Mouse (Mus musculus): Measurements from ENCODE around the gene Clcn1. TPM values are rescaled to one million over a fixed set of nuclear protein-coding genes. Genes with fewer than 3 reads are reported as not detected.
A peak's percentile ranks its signal among the peaks of the same experiment; 100 is the strongest.

Clcn1 gene
- polyA plus RNA-seq, 1 experiment from 2014 or later, result 0.59 TPM

DNA sequence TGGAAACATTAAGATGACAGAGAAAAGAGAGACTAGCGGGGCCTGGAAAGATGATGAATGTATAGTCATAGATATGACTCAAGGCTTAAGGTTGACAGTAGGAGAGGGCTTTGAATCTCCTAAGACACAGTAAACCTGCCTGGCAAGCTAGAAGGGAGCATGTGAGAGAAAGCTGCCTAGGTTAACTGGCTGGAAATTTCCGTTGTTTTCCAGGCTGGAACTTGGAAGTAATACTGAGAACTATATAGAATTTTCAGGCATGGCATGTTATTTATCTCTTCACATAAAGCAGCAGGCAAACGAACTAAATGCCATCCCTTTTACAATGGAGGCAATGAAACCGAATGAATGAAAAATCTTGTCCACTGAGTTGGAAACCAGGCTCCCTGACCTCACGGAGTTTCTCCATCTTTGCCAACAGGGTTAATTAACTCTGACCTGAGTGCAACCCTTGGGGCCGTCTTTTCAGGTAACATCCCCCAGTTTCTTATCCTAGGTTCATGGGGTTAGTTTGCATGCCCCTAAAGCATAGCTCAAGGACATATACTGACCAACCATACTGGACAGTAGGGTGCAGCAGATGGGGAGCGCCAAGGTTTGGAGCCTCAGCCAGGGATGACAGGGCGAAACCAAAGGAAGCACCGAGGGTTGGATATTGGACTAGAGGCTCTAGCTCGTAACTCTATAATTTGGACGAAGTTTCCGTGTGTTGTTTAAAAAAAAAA lies 62.0 kb downstream of the Clcn1 start:
- H3K36me3 ChIP-seq, result peaks cover 25% of the 10 kb centered on the region
- H3K4me1 ChIP-seq, result peaks cover 35% of the 10 kb centered on the region
- 37% methylated on average over 12 of the region's 12 CpGs for WGBS
- DNase-seq (ENCODE audit: low spot score), result no peak
- peak overlapping the region; percentile 96; the same call in 1 of the 2 replicates for H3K27ac ChIP-seq
- peak overlapping the region; percentile 97 for H3K4me3 ChIP-seq
- H3K27me3 ChIP-seq (ENCODE audit: insufficient read depth, poor library complexity, severe bottlenecking), result no peaks in the 10 kb centered on the region
- no peaks in the 10 kb centered on the region for H3K9me3 ChIP-seq

DNA sequence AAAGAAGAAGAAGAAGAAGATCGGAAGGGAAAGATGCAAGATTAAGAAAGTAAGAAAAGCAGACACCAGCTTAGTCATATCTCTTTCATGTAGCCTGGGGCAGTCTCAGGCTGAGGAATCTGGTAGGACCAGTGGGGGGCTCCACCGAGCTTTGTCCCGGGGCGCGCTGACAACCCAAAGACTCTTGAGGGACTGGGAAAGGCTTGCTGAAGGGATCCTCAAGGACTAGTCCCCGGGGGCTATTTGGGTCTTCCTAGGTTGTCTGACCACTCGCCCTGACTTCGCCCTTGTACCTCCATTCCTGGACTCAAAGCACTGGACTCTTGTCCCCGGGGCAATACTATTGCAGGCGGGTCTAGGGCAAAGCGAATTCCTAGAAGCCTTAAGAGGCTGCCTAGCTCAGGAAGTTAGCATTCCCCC lies 62.5 kb downstream of the Clcn1 start:
- Histone ChIP-seq H3K27ac (peak overlapping the region; percentile 96), H3K4me3 (peak overlapping the region; percentile 97), H3K27me3 (ENCODE audit: insufficient read depth, poor library complexity, severe bottlenecking) (no peaks in the 10 kb centered on the region), H3K4me1 (peaks cover 40% of the 10 kb centered on the region), H3K36me3 (peaks cover 31% of the 10 kb centered on the region), H3K9me3 (no peaks in the 10 kb centered on the region)
- peak; percentile 92 for DNase-seq (ENCODE audit: low spot score)
- 2% methylated on average over 11 of the region's 11 CpGs for WGBS

DNA sequence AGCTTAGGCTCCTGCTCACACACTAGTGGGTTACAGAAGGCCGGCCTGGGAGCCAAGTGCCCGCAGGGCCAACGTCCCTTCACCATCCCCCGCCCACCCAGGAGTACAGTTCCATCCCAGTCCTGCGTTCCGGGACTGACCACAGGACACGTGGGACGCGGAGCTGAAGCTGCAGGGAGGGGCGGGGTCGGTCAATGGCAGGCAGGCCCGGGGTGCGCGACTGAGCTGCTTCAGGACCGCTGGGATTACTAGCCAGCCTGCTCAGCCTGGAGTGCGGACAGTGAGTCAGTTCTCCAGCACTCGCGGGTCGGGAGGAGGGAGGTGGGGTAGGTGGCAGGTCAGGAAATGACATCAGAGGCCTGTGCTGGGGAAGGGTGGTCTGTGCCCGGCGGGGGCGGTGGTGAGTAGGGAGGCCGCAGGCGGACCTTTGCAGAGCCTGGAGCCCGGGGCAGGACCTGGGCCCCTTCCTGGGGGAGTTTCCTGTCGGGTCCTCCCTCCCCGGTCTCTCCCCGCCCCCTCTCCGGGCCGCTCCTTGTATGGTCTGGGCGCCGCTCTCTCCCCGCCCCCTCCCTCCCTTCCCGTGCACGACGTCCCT lies 63.0 kb downstream of the Clcn1 start, which contains the start of gene Zyx:
Gene Zyx (plus strand): TSS at position 205 of the 595 bp plus-strand sequence.
- Histone ChIP-seq H3K4me3 (peak within 1 kb of the TSS; percentile 97), H3K9me3 (no peaks in the 10 kb centered on the region), H3K27me3 (ENCODE audit: insufficient read depth, poor library complexity, severe bottlenecking) (no peaks in the 10 kb centered on the region), H3K27ac (peak within 1 kb of the TSS; percentile 96), H3K4me1 (peaks cover 45% of the 10 kb centered on the region), H3K36me3 (peaks cover 33% of the 10 kb centered on the region)
- 0% methylated on average over 29 of the region's 36 CpGs for WGBS
- peak; percentile 98 for DNase-seq (ENCODE audit: low spot score)

DNA sequence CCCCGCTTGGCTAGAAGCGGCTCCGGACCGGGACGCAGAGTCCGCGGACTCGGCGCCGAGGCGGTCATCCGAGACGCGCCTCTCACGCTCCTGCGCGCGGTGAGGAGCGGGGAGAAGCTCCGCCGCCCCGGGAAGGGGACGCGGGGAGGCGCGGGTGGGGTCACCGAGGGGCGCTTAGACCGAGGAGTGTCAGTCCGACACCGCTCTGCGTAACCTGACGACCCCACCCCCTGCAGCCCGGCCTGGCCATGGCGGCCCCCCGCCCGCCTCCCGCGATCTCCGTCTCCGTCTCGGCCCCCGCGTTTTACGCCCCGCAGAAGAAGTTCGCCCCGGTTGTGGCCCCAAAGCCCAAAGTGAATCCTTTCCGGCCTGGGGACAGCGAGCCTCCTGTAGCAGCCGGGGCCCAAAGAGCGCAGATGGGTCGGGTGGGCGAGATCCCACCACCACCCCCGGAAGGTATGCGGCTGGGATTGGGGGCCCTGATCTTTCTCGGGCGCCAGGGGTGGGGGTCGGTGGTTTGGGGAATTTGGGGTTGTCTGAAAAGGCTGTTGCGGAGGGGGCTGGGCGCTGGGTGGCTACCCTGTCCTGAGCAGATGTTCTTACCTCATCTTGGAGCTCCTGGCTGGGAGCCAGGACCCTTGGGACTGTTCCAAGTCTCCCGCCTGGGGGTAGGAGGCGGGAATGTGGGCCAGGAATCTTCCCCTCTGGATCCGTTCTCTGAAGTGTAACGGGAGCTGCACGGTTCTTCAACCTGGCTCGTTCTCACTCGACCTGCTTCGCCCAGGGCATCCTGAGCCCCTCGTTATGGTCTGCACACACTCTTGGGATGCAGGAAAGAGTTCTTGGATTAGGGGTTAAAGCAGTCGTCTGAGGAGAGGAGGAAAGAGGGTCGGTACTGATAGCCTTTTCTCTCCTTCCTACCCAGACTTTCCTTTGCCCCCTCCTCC lies 63.8 kb downstream of the Clcn1 start:
- under 1% methylated on average over 68 of the region's 72 CpGs for WGBS
- no peak for DNase-seq (ENCODE audit: low spot score)
- Histone ChIP-seq H3K27me3 (ENCODE audit: insufficient read depth, poor library complexity, severe bottlenecking) (no peaks in the 10 kb centered on the region), H3K27ac (peak overlapping the region; percentile 96), H3K36me3 (peaks cover 41% of the 10 kb centered on the region), H3K4me3 (peak overlapping the region; percentile 97), H3K9me3 (no peaks in the 10 kb centered on the region), H3K4me1 (peaks cover 51% of the 10 kb centered on the region)

DNA sequence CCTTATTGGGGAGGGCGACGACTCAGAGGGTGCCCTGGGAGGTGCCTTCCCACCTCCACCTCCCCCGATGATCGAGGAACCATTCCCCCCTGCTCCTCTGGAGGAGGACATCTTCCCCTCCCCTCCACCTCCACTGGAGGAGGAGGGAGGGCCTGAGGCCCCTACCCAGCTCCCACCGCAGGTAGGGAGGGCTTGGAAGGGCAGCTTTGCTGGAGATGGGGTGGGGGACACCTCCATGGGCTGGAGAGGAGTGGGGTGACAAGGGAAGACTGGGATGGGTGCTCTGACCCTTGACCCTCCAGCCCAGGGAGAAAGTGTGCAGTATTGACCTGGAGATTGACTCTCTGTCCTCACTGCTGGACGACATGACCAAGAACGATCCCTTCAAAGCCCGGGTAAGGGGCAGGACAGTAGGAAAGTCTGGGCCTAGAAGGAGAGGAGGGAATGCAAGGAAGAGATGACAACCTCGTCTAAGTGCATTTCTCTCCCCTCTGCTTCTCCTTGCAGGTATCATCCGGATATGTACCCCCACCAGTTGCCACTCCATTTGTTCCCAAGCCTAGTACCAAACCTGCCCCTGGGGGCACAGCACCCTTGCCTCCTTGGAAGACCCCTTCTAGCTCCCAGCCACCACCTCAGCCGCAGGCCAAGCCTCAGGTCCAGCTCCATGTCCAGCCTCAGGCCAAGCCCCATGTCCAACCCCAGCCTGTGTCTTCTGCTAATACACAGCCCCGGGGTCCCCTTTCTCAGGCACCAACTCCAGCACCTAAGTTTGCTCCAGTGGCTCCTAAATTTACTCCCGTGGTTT lies 64.7 kb downstream of the Clcn1 start:
- no peaks in the 10 kb centered on the region for H3K27me3 ChIP-seq (ENCODE audit: insufficient read depth, poor library complexity, severe bottlenecking)
- 35% methylated on average over 13 of the region's 13 CpGs for WGBS
- H3K27ac ChIP-seq, result peak overlapping the region; percentile 96
- peaks cover 56% of the 10 kb centered on the region for H3K4me1 ChIP-seq
- peaks cover 50% of the 10 kb centered on the region for H3K36me3 ChIP-seq
- peak overlapping the region; percentile 97 for H3K4me3 ChIP-seq
- DNase-seq (ENCODE audit: low spot score), result no peak
- no peaks in the 10 kb centered on the region for H3K9me3 ChIP-seq

DNA sequence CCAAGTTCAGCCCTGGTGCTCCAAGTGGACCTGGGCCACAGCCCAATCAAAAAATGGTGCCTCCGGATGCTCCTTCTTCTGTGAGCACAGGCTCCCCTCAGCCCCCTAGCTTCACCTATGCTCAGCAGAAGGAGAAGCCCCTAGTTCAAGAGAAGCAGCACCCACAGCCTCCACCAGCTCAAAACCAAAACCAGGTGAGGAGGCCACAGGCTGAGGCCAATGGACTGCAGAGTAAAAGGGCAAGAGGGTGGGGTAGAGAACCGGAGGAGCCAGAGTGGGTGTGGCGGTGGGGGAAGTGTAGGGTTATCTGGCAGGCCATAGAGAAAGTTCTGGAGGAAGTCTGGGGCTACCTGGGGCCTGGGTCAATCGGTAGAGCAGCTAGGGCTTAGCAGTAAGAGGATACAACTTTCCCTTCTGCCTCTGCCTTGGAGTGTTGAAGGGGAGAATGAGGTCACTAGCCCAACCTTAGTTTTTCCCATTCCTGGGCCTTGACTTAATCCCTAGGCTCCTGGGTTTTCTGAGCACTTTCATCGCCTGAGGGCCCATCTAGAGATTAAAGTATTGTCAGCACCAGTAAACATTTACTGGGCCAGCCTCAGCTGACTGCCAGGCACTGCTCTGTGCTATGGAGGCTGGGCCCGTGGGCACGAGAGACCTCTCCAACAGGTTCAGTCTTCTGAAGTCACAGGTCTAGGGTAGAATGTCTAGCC lies 65.4 kb downstream of the Clcn1 start:
- H3K9me3 ChIP-seq, result no peaks in the 10 kb centered on the region
- DNase-seq (ENCODE audit: low spot score), result no peak
- H3K4me3 ChIP-seq, result peak overlapping the region; percentile 97
- H3K27me3 ChIP-seq (ENCODE audit: insufficient read depth, poor library complexity, severe bottlenecking), result no peaks in the 10 kb centered on the region
- peaks cover 64% of the 10 kb centered on the region for H3K4me1 ChIP-seq
- H3K36me3 ChIP-seq, result peaks cover 57% of the 10 kb centered on the region
- peak overlapping the region; percentile 96; the same call in 1 of the 2 replicates for H3K27ac ChIP-seq
- 48% methylated on average over 7 of the region's 7 CpGs for WGBS

DNA sequence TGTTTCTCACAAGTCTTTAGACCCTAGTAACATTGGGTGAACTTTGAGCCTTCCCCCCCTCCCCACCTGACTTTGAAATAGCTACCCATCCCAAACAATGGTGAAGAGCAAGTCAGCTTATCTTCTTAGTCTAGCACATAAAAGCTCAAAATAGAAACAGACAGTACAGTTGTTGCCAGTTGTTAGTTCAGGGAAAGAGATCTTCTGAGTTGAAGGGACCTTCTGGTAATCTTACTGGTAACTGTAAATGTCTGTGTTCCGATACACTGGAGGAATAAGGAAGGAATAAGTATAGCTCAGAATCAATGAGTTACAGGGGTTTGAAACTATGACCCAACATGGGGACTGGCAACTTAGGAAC lies 66.0 kb downstream of the Clcn1 start:
- Histone ChIP-seq H3K4me3 (peak overlapping the region; percentile 97; the same call in 1 of the 2 replicates), H3K9me3 (no peaks in the 10 kb centered on the region), H3K36me3 (peaks cover 63% of the 10 kb centered on the region), H3K27me3 (ENCODE audit: insufficient read depth, poor library complexity, severe bottlenecking) (no peaks in the 10 kb centered on the region), H3K27ac (0 out of 2 replicates have a peak overlapping the region, but pooled peaks have one; percentile 96), H3K4me1 (peaks cover 69% of the 10 kb centered on the region)
- DNase-seq (ENCODE audit: low spot score), result no peak
- 84% methylated on average over 1 of the region's 1 CpGs for WGBS

DNA sequence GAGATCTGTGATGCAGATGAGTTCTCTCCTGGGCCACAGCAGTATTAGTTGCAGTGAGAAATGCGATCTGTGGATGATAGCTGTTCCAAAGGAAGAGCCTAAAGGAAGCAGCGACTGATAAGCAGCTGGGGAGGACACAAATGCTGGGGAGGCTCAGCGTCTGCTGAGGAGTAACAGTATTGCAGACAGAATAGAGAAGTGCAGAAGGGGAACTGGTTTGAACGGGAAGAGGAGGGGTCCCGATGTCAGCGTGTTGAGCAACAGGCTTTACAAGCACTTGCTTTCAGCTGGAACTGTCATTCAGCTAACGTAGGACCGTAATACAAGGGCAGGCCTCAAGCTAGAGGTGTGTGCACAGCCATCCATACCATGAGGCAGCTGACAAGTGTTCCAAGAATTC lies 66.7 kb downstream of the Clcn1 start:
- 44% methylated on average over 8 of the region's 8 CpGs for WGBS
- Histone ChIP-seq H3K27me3 (ENCODE audit: insufficient read depth, poor library complexity, severe bottlenecking) (no peaks in the 10 kb centered on the region), H3K4me1 (peaks cover 76% of the 10 kb centered on the region), H3K4me3 (peak overlapping the region; percentile 97), H3K36me3 (peaks cover 70% of the 10 kb centered on the region), H3K9me3 (no peaks in the 10 kb centered on the region), H3K27ac (peak overlapping the region; percentile 44; the same call in 1 of the 2 replicates)
- DNase-seq (ENCODE audit: low spot score), result no peak

DNA sequence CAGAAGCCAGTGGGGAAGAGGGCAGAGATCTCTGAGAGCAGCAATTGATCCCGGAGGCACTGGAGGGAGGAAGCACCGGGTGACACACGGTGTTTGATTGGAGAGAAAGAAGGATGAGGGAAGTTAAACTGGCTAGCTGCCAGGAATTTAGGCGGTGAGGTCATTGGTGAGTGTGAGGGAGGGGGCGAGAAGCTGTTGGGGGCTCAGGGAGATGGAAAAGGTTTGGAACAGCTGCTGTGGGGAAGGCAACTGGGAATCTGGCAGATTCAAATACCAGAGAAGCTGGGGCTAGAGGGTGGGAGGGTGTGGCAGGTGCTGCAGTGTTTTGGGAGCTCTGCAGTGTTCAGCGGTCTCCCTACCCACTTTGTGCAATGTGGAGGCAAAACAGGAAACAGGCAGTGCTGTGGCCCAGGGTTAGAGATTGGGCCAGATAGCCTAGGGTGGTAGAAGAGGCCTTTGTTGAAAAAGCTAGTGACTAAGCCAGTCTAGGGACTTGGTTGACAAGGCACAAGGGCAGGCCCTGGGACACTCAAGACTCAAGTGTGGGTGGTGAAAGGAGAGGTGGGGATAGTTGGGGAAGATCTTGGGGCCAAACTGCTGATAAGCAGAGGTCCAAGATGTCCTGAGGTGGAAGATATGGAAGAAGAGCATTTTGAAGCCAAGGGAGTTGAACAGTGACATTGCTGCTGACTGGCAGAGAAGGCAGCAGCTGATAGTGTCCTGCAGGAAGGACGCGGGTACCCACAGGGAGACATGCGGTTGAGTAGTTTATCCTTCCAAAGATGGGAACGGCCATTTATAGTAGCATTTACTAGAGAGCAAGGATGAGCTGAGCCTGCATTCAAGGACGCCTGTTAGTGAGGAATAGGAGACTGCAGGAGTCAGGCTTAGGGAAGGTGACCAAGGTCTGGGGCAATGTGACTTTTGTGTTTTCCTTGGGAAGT lies 67.9 kb downstream of the Clcn1 start:
- peak overlapping the region; percentile 97 for H3K4me3 ChIP-seq
- no peaks in the 10 kb centered on the region for H3K27me3 ChIP-seq (ENCODE audit: insufficient read depth, poor library complexity, severe bottlenecking)
- H3K27ac ChIP-seq, result peak overlapping the region; percentile 75; the same call in 1 of the 2 replicates
- H3K9me3 ChIP-seq, result no peaks in the 10 kb centered on the region
- peaks cover 81% of the 10 kb centered on the region for H3K36me3 ChIP-seq
- 35% methylated on average over 11 of the region's 11 CpGs for WGBS
- DNase-seq (ENCODE audit: low spot score), result no peak
- H3K4me1 ChIP-seq, result peaks cover 74% of the 10 kb centered on the region

DNA sequence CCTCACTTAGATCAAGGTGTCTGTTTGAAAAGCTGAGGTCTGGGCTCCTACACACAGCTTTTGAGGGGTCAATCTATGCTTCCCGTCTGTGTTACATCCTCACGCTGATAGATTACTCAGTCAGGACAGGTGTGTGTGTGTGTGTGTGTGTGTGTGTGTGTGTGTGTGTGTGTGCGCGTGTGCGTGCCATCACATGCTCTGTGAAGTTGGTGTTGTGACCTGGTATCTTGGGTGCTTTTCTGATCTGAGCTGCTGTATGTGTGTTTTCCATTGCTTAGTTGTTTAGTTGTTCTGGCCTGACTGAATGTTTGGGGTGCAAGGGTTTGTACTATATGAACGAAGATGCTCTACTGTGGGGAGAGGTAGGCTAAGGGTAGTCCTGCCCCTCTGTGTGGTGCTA lies 68.9 kb downstream of the Clcn1 start:
- no peak for DNase-seq (ENCODE audit: low spot score)
- H3K4me1 ChIP-seq, result peaks cover 77% of the 10 kb centered on the region
- H3K27me3 ChIP-seq (ENCODE audit: insufficient read depth, poor library complexity, severe bottlenecking), result no peaks in the 10 kb centered on the region
- WGBS, result 91% methylated on average over 6 of the region's 6 CpGs
- H3K4me3 ChIP-seq, result no peak overlapping the region
- H3K9me3 ChIP-seq, result no peaks in the 10 kb centered on the region
- no peak overlapping the region; the same call in 1 of the 2 replicates for H3K27ac ChIP-seq
- H3K36me3 ChIP-seq, result peaks cover 92% of the 10 kb centered on the region
